Mouse (Mus musculus) lung, postnatal 4 days (tissue): ENCODE measurements around the gene Nupl1.

ENCODE experiments used
- DNase-seq, 2 experiments: peaks; one replicate each; pipeline ENCODE4 v3.0.0; 2021

Gene Nupl1

GRCm38 (mm10) chr14:60219886-60220285 lies 31.3 kb downstream of the Nupl1 start:
- DNase-seq, result no peak

- DNase-seq, result no peak
These were observed 33.6 kb downstream of the Nupl1 start for GRCm38 (mm10) chr14:60217616-60218015.

GRCm38 (mm10) chr14:60216125-60216524 lies 35.1 kb downstream of the Nupl1 start:
- no peak for DNase-seq

- no peak for DNase-seq
These were observed 36.2 kb downstream of the Nupl1 start for GRCm38 (mm10) chr14:60215000-60215399.

- no peak for DNase-seq
These were observed 37.2 kb downstream of the Nupl1 start for GRCm38 (mm10) chr14:60214040-60214439.

GRCm38 (mm10) chr14:60209166-60209565 lies 42.1 kb downstream of the Nupl1 start:
- DNase-seq, result no peak

- no peak for DNase-seq
These were observed 46.2 kb downstream of the Nupl1 start for GRCm38 (mm10) chr14:60204993-60205392.

- DNase-seq, result no peak
These were observed 54.3 kb downstream of the Nupl1 start, which contains the start of gene Atp8a2 for GRCm38 (mm10) chr14:60196884-60197283. Atp8a2 (minus strand) TSS chr14:60197179.

- DNase-seq, result no peak
These were observed 55.2 kb downstream of the Nupl1 start for GRCm38 (mm10) chr14:60195999-60196398.

GRCm38 (mm10) chr14:60194606-60195005 lies 56.6 kb downstream of the Nupl1 start:
- no peak for DNase-seq

GRCm38 (mm10) chr14:60189771-60190170 lies 61.5 kb downstream of the Nupl1 start:
- DNase-seq, result no peak

GRCm38 (mm10) chr14:60188201-60188825 lies 62.9 kb downstream of the Nupl1 start:
- no peak for DNase-seq

- DNase-seq, result no peak
These were observed 69.9 kb downstream of the Nupl1 start for GRCm38 (mm10) chr14:60181306-60181705.

GRCm38 (mm10) chr14:60178571-60178955 lies 72.7 kb downstream of the Nupl1 start:
- DNase-seq, result no peak

GRCm38 (mm10) chr14:60177614-60178570 lies 73.3 kb downstream of the Nupl1 start:
- peak in 1 of 2 experiments; percentile 6 for DNase-seq

GRCm38 (mm10) chr14:60176891-60177613 lies 74.2 kb downstream of the Nupl1 start:
- DNase-seq, result peak; percentile 31 to 44

GRCm38 (mm10) chr14:60176469-60176890 lies 74.8 kb downstream of the Nupl1 start:
- no peak for DNase-seq

- DNase-seq, result no peak
These were observed 78.8 kb downstream of the Nupl1 start for GRCm38 (mm10) chr14:60172286-60173055.

- no peak for DNase-seq
These were observed 80.2 kb downstream of the Nupl1 start for GRCm38 (mm10) chr14:60170845-60171610.

- DNase-seq, result no peak
These were observed 87.9 kb downstream of the Nupl1 start for GRCm38 (mm10) chr14:60163367-60163766.

- DNase-seq, result no peak
These were observed 98.9 kb downstream of the Nupl1 start for GRCm38 (mm10) chr14:60152373-60152772.

- DNase-seq, result no peak
These were observed 102.3 kb downstream of the Nupl1 start for GRCm38 (mm10) chr14:60148893-60149292.
